Mouse (Mus musculus) heart, adult 2 months (tissue): ENCODE measurements at regions not wholly inside any gene's neighbourhood (a gene's known extent, or its start where the extent isn't known, plus 50 kb on each side); places are given as distances from the start of the nearest gene placed in this dataset.

Experiments used
- CTCF ChIP-seq: fragments of 200-600 bp; IDR thresholded peaks from 2 replicates; pipeline ENCODE4 v1.8.1; 2022; ENCODE audit warnings: antibody characterized with exemption, mild to moderate bottlenecking, moderate library complexity
- EP300 ChIP-seq: fragments of 200-500 bp; IDR thresholded peaks from 2 replicates; pipeline ENCODE4 v1.6.1; 2011; ENCODE audit warnings: low read depth, low read length, control low read depth; ENCODE audit not compliant: insufficient read depth
- POLR2A ChIP-seq: fragments of 200-500 bp; IDR thresholded peaks from 2 replicates; pipeline ENCODE4 v1.6.1; 2011; ENCODE audit warnings: mild to moderate bottlenecking, low read depth, low read length, control low read depth; ENCODE audit not compliant: insufficient read depth

DNA sequence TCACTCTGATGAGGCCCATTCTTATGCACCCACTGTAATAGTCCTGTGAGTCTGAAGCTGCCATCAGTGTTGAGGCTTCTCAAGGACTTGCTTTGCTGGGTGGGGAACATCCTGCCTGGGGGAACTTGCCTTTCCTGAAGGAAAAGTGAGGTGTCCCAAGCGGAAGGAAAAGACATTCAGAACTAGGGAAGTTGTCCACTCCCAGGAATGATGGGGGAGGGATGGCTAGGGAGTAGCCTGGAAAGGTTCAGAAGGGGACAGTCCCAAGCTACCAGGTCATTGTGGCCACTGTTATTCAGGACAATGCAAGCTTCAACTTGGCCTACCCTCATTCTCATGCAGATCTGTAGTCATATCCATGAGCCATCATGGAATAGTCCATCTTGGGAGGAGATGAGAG lies 102.7 kb upstream of the Foxa2 start:
- TF ChIP-seq POLR2A, result peak; percentile 38; the same call in 1 of the 2 replicates
- no peak for TF ChIP-seq CTCF
- peak; percentile 99 for TF ChIP-seq EP300
